Mouse (Mus musculus) kidney, adult 2 months (tissue): ENCODE measurements around the gene Arl8b.

Experiments used
- CTCF ChIP-seq: fragments of 200-500 bp; conservative IDR thresholded peaks from 2 replicates; pipeline ENCODE4 v1.5.1; 2011; ENCODE audit warnings: low read depth, mild to moderate bottlenecking, control low read depth, low read length, moderate library complexity, mixed read lengths; ENCODE audit not compliant: insufficient read depth, insufficient read length
- POLR2A ChIP-seq: fragments of 200-500 bp; IDR thresholded peaks from one replicate; pipeline ENCODE4 v1.6.1; 2011; ENCODE audit warnings: low read depth, low read length, control low read depth

DNA sequence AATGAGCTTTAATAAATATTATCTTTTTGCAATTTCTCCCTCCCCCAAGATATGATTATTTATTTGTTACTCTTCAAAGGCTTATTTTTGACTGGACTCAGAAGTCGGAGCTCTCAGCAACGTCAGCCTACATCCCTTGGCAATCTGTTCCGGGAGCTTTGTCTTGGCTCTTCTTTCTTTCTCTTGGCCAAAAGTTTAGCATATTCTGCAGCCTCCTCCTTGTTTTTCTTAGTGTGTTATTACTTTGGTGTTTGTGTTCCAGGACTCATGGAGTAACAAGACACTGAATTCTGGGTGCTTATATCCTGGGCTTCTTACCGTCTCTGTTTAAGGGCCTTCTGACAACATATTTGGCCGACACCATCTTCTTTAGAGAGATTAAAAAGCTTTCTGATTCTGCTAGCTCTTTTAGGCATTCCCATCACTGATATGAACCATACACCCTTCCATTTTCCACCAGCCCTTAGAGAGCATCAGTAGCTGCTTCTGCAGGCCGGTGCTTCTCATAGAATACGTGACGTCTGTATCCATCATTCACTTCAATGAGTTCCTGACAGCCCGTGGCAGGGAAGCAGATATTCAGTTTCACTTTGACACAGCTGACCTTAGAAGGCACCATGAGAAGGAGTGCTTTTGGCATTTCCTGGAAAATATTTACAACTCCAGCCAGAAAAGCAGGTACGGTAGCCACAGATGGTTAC, 23.8 kb upstream of the Arl8b start:
- TF ChIP-seq CTCF (no peak), POLR2A (no peak)
